Comparison of ENCODE assay signal across 26 mouse cellular contexts in genomic region chr19:34288696-34289095, GRCm38 (mm10).
"Had no signal": no experiment of that assay in that cellular context is flagged by ENCODE, and none has a peak within 500 bp of the region (broad histone marks: within the 10 kb centered on the region; RNA-seq: fewer than 3 reads in every experiment).

No protein-coding gene starts in this region.

- H3K36me3 ChIP-seq: heart, embryonic 13.5 days; heart, embryonic 15.5 days; hindbrain, embryonic 10.5 days; hindbrain, embryonic 12.5 days; limb, embryonic 13.5 days; limb, embryonic 15.5 days; liver, embryonic 12.5 days had no signal

- H3K4me3 ChIP-seq: gastrocnemius, adult 2 months; heart, adult 2 months; heart, embryonic 13.5 days; heart, embryonic 15.5 days; hindbrain, embryonic 10.5 days; hindbrain, embryonic 12.5 days; limb, embryonic 13.5 days; limb, embryonic 15.5 days; liver, embryonic 12.5 days had no signal

- H3K9me3 ChIP-seq: heart, embryonic 13.5 days; heart, embryonic 15.5 days; hindbrain, embryonic 10.5 days; hindbrain, embryonic 12.5 days; limb, embryonic 13.5 days; limb, embryonic 15.5 days; liver, embryonic 12.5 days had no signal

- DNase-seq: gastrocnemius, adult 2 months; gastrocnemius, postnatal 10 days; gastrocnemius, postnatal 25 days; heart, adult 2 months; heart, postnatal 14 days; heart, postnatal 36 days; kidney, adult 11 months; kidney, adult 2 months; kidney, adult 9 months; kidney, postnatal 10 days; kidney, postnatal 36 days; layer of hippocampus, adult 9-11 months; layer of hippocampus, postnatal 36 days; left cerebral cortex, postnatal 4 days had no signal

- H3K27ac ChIP-seq: gastrocnemius, adult 2 months; heart, adult 2 months; heart, embryonic 13.5 days; heart, embryonic 15.5 days; hindbrain, embryonic 10.5 days; hindbrain, embryonic 12.5 days; hindbrain, embryonic 14.5 days; limb, embryonic 13.5 days; limb, embryonic 15.5 days; liver, embryonic 12.5 days; liver, embryonic 14.5 days had no signal

- ATAC-seq: hindbrain, embryonic 16.5 days; intestine, embryonic 16.5 days; liver, embryonic 12.5 days had no signal

- H3K9ac ChIP-seq: heart, embryonic 13.5 days; heart, embryonic 15.5 days; hindbrain, embryonic 12.5 days; hindbrain, embryonic 14.5 days; limb, embryonic 13.5 days; limb, embryonic 15.5 days; liver, embryonic 12.5 days; liver, embryonic 14.5 days had no signal

- H3K4me2 ChIP-seq: heart, embryonic 11.5 days; heart, embryonic 13.5 days; heart, embryonic 15.5 days; hindbrain, embryonic 12.5 days; hindbrain, embryonic 14.5 days; limb, embryonic 13.5 days; limb, embryonic 15.5 days; liver, embryonic 12.5 days had no signal
